ENCODE assay signal across 20 mouse cellular contexts in genomic region chr6:143660837-143661236, GRCm38 (mm10).
DNase-seq lines count a peak whose midpoint lies in the region; ATAC-seq and TF ChIP-seq lines count a peak whose summit lies in the region.
"Had no signal": no experiment of that assay in that cellular context is flagged by ENCODE, and none has a peak within 500 bp of the region (broad histone marks: within the 10 kb centered on the region; RNA-seq: fewer than 3 reads in every experiment).

No protein-coding gene starts in this region.

- ATAC-seq in granulocyte monocyte progenitor cell, adult 5-6 weeks (replicated peaks; ENCODE audit: poor library complexity, severe bottlenecking) = peak; percentile 63
- ATAC-seq: forebrain, embryonic 13.5 days; forebrain, postnatal 0 days; intestine, embryonic 15.5 days had no signal

- DNase-seq in heart, adult 11 months = peak; percentile 88
- no peak for DNase-seq in heart, postnatal 4 days
- peak; percentile 44 for DNase-seq in CH12.LX (ENCODE audit: extremely low read depth)
- DNase-seq in thymus, adult 18-20 months = no peak
- DNase-seq in ovary, postnatal 14 days (ENCODE audit: low spot score) = no peak
- no peak for DNase-seq in lung, postnatal 25 days (ENCODE audit: low spot score)
- DNase-seq: adrenal gland, postnatal 10 days; cerebellum, adult 18-20 months; cerebellum, adult 9-11 months; cerebellum, postnatal 36 days; forebrain, postnatal 0 days; gastrocnemius, adult 2 months; gastrocnemius, postnatal 25 days; heart, adult 2 months had no signal

- H3K36me3 ChIP-seq in CH12.LX (replicated peaks in 1 of 2; ENCODE audit: control insufficient read depth in 1 of 2, insufficient read depth in 1 of 2, low read length in 1 of 2) (no peaks in the 10 kb centered on the region), myocyte (ENCODE audit: control insufficient read depth, insufficient read depth) (no peaks in the 10 kb centered on the region)
- H3K36me3 ChIP-seq: heart, embryonic 12.5 days; intestine, embryonic 15.5 days had no signal

- no peaks in the 10 kb centered on the region for H3K79me2 ChIP-seq in CH12.LX (replicated peaks; ENCODE audit: control insufficient read depth, extremely low read depth, insufficient read depth, poor library complexity, severe bottlenecking)
- H3K79me2 ChIP-seq in myocyte (ENCODE audit: control insufficient read depth, insufficient read depth) = no peaks in the 10 kb centered on the region

- TF ChIP-seq RAD21 in CH12.LX (IDR thresholded peaks at IDR 0.05; ENCODE audit: low read depth, low read length) = no peak

- in situ Hi-C loops in CH12.LX (cut with MboI; ENCODE audit: low pct_ligation_motif_present, low pct_unique_long_range_greater_than_20kb, low sequenced_read_pairs) = no loop called here

- H3K27me3 ChIP-seq in CH12.LX (replicated peaks) (no peaks in the 10 kb centered on the region), myocyte (ENCODE audit: control insufficient read depth, insufficient read depth, insufficient read length) (no peaks in the 10 kb centered on the region)
- H3K27me3 ChIP-seq: forebrain, embryonic 13.5 days; heart, embryonic 12.5 days; intestine, embryonic 15.5 days had no signal

- H3K4me3 ChIP-seq in CH12.LX (replicated peaks in 1 of 3; ENCODE audit: low read depth in 2 of 3, low read length in 2 of 3, poor library complexity in 1 of 3) = no peak overlapping the region
- no peak overlapping the region for H3K4me3 ChIP-seq in myocyte
- H3K4me3 ChIP-seq: forebrain, embryonic 13.5 days; gastrocnemius, adult 2 months; heart, adult 2 months; heart, embryonic 12.5 days; intestine, embryonic 15.5 days had no signal

- H3ac ChIP-seq in myocyte (ENCODE audit: control insufficient read depth, insufficient read length) = no peak overlapping the region

- TF ChIP-seq CTCF in CH12.LX (conservative IDR thresholded peaks at IDR 0.05 in 1 of 2, IDR thresholded peaks at IDR 0.05 in 1 of 2; ENCODE audit: low read depth in 2 of 2, low read length in 2 of 2) = no peak

- H3K9me3 ChIP-seq in CH12.LX (replicated peaks; ENCODE audit: low read length) = no peaks in the 10 kb centered on the region
- H3K9me3 ChIP-seq: forebrain, embryonic 13.5 days; heart, embryonic 12.5 days; intestine, embryonic 15.5 days had no signal

- no peak overlapping the region for H3K9ac ChIP-seq in CH12.LX (ENCODE audit: insufficient read depth, low read depth)
- H3K9ac ChIP-seq: forebrain, embryonic 13.5 days; forebrain, postnatal 0 days; heart, embryonic 12.5 days; hindbrain, embryonic 14.5 days; intestine, embryonic 15.5 days had no signal

- TF ChIP-seq EP300 in CH12.LX (IDR thresholded peaks at IDR 0.05; ENCODE audit: low read length) = no peak

- dilution Hi-C loops in CH12.LX (cut with MboI; ENCODE audit: extremely low pct_ligation_motif_present, extremely low pct_unique_long_range_greater_than_20kb, low sequenced_read_pairs) = no loop called here

- H3K4me2 ChIP-seq in CH12.LX (ENCODE audit: insufficient read depth, low read depth, poor library complexity, severe bottlenecking) = no peak overlapping the region
- H3K4me2 ChIP-seq in myocyte (ENCODE audit: low read depth) = no peak overlapping the region
- H3K4me2 ChIP-seq: forebrain, embryonic 13.5 days; heart, embryonic 12.5 days; hindbrain, embryonic 14.5 days; intestine, embryonic 15.5 days had no signal

- TF ChIP-seq POLR2A in CH12.LX (IDR thresholded peaks at IDR 0.05; ENCODE audit: low read depth, low read length) (no peak), myocyte (IDR thresholded peaks at IDR 0.05; ENCODE audit: insufficient read length, low read depth) (no peak)

- peaks cover 0 to 18% of the 10 kb centered on the region in 2 experiments; a peak in 2 of 4 replicates for H3K4me1 ChIP-seq in CH12.LX (ENCODE audit: control insufficient read depth in 1 of 2, insufficient read depth in 2 of 2)
- H3K4me1 ChIP-seq: intestine, embryonic 15.5 days had no signal

- no peak overlapping the region for H3K27ac ChIP-seq in CH12.LX (ENCODE audit: insufficient read depth, low read depth)
- H3K27ac ChIP-seq: forebrain, embryonic 13.5 days; gastrocnemius, adult 2 months; heart, adult 2 months; hindbrain, embryonic 14.5 days; intestine, embryonic 15.5 days had no signal

TF ChIP-seq in CH12.LX, 34 proteins besides CTCF, POLR2A, EP300 and RAD21:
- TF ChIP-seq TBP (conservative IDR thresholded peaks at IDR 0.05; ENCODE audit: low read depth, low read length) (no peak), E2F4 (IDR thresholded peaks at IDR 0.05; ENCODE audit: insufficient replicate concordance, low read depth, low read length) (no peak), TCF12 (IDR thresholded peaks at IDR 0.05; ENCODE audit: low read depth, low read length) (no peak), SIN3A (IDR thresholded peaks at IDR 0.05; ENCODE audit: low read length) (no peak), KAT2A (IDR thresholded peaks at IDR 0.05; ENCODE audit: insufficient replicate concordance, low read length) (no peak), JUN (IDR thresholded peaks at IDR 0.05; ENCODE audit: insufficient read depth, low read depth, low read length) (no peak), POLR2AphosphoS2 (IDR thresholded peaks at IDR 0.05; ENCODE audit: low read depth, low read length) (no peak), ELF1 (IDR thresholded peaks at IDR 0.05; ENCODE audit: low read depth, low read length) (no peak), MEF2A (IDR thresholded peaks at IDR 0.05; ENCODE audit: borderline replicate concordance, low read depth, low read length) (no peak), SMC3 (IDR thresholded peaks at IDR 0.05; ENCODE audit: low read depth, low read length) (no peak), MYC (IDR thresholded peaks at IDR 0.05; ENCODE audit: low read depth, low read length) (no peak), ZC3H11A (IDR thresholded peaks at IDR 0.05; ENCODE audit: low read depth, low read length) (no peak), USF2 (conservative IDR thresholded peaks at IDR 0.05; ENCODE audit: low read depth, low read length) (peak; percentile 48), BHLHE40 (IDR thresholded peaks at IDR 0.05; ENCODE audit: low read depth, low read length) (0 out of 2 replicates have a peak, but pooled peaks have one; percentile 32), IRF4 (IDR thresholded peaks at IDR 0.05; ENCODE audit: low read depth, low read length) (no peak), CHD1 (IDR thresholded peaks at IDR 0.05; ENCODE audit: low read depth, low read length) (no peak), USF1 (IDR thresholded peaks at IDR 0.05; ENCODE audit: low read depth, low read length) (peak; percentile 10; the same call in 1 of the 2 replicates), ZMIZ1 (IDR thresholded peaks at IDR 0.05; ENCODE audit: low read depth, low read length) (no peak), NELFE (IDR thresholded peaks at IDR 0.05; ENCODE audit: low read depth, low read length) (no peak), GABPA (IDR thresholded peaks at IDR 0.05; ENCODE audit: insufficient replicate concordance, low read depth, low read length) (no peak), MAX (IDR thresholded peaks at IDR 0.05; ENCODE audit: low read length) (no peak), ETS1 (conservative IDR thresholded peaks at IDR 0.05; ENCODE audit: low read depth, low read length) (no peak), PAX5 (IDR thresholded peaks at IDR 0.05; ENCODE audit: low read length) (no peak)

TF ChIP-seq in myocyte, 11 proteins besides CTCF, POLR2A, EP300 and RAD21:
- TF ChIP-seq POLR2AphosphoS2 (IDR thresholded peaks at IDR 0.05; ENCODE audit: insufficient read length, low read depth) = no peak
- peak; percentile 72 for TF ChIP-seq USF1 (IDR thresholded peaks at IDR 0.05; ENCODE audit: low read depth)

Comparison
In these comparisons a context has a peak if more than half of its experiments do, and no peak if none do; other contexts are left out.
1. DNase-seq: peak in heart, adult 11 months (single experiment) and CH12.LX (single experiment); none in heart, postnatal 4 days (single experiment), thymus, adult 18-20 months (0 of 2), ovary, postnatal 14 days (single experiment) and lung, postnatal 25 days (single experiment).